Mouse (Mus musculus): ENCODE data around the gene Edc3.

The Edc3 gene

GRCm38 (mm10) chr9:57708068-57708719, at the start of gene Edc3:
Gene Edc3 (plus strand): TSS chr9:57708540.
- DNase-seq (ENCODE audit: low spot score in 2 of 2) = peak; percentile 78 to 86

GRCm38 (mm10) chr9:57658970-57659369, 49.4 kb upstream of the Edc3 start:
- no peak for DNase-seq (ENCODE audit: low spot score in 2 of 2)

- peak in 1 of 2 experiments; percentile 75 for DNase-seq (ENCODE audit: low spot score in 2 of 2)
Measured at GRCm38 (mm10) chr9:57659774-57660173, 48.6 kb upstream of the Edc3 start.

GRCm38 (mm10) chr9:57660501-57660900, 47.8 kb upstream of the Edc3 start:
- no peak for DNase-seq (ENCODE audit: low spot score in 2 of 2)

GRCm38 (mm10) chr9:57661552-57661951, 46.8 kb upstream of the Edc3 start:
- no peak for DNase-seq (ENCODE audit: low spot score in 2 of 2)

- no peak for DNase-seq (ENCODE audit: low spot score in 2 of 2)
Measured at GRCm38 (mm10) chr9:57664616-57665015, 43.7 kb upstream of the Edc3 start.

- DNase-seq (ENCODE audit: low spot score in 2 of 2) = no peak
Measured at GRCm38 (mm10) chr9:57666536-57666935, 41.8 kb upstream of the Edc3 start.

- no peak for DNase-seq (ENCODE audit: low spot score in 2 of 2)
Measured at GRCm38 (mm10) chr9:57667136-57667535, 41.2 kb upstream of the Edc3 start.

- no peak for DNase-seq (ENCODE audit: low spot score in 2 of 2)
Measured at GRCm38 (mm10) chr9:57667817-57668216, 40.5 kb upstream of the Edc3 start.

GRCm38 (mm10) chr9:57668277-57668676, 40.1 kb upstream of the Edc3 start:
- DNase-seq (ENCODE audit: low spot score in 2 of 2) = no peak

- DNase-seq (ENCODE audit: low spot score in 2 of 2) = no peak
Measured at GRCm38 (mm10) chr9:57669566-57669965, 38.8 kb upstream of the Edc3 start.

GRCm38 (mm10) chr9:57671037-57671436, 37.3 kb upstream of the Edc3 start:
- no peak for DNase-seq (ENCODE audit: low spot score in 2 of 2)

- DNase-seq (ENCODE audit: low spot score in 2 of 2) = no peak
Measured at GRCm38 (mm10) chr9:57671500-57671899, 36.8 kb upstream of the Edc3 start.

- DNase-seq (ENCODE audit: low spot score in 2 of 2) = no peak
Measured at GRCm38 (mm10) chr9:57681411-57681810, 26.9 kb upstream of the Edc3 start.

GRCm38 (mm10) chr9:57683520-57683919, 24.8 kb upstream of the Edc3 start, which contains the start of gene Cyp1a2:
Gene Cyp1a2 (minus strand): TSS chr9:57683703.
- no peak for DNase-seq (ENCODE audit: low spot score in 2 of 2)

GRCm38 (mm10) chr9:57686011-57686410, 22.3 kb upstream of the Edc3 start:
- DNase-seq (ENCODE audit: low spot score in 2 of 2) = no peak

- no peak for DNase-seq (ENCODE audit: low spot score in 2 of 2)
Measured at GRCm38 (mm10) chr9:57687751-57688150, 20.6 kb upstream of the Edc3 start, which contains the start of gene Cyp1a1. Gene Cyp1a1 (plus strand): TSS chr9:57687928.

- DNase-seq (ENCODE audit: low spot score in 2 of 2) = no peak
Measured at GRCm38 (mm10) chr9:57688158-57688557, 20.2 kb upstream of the Edc3 start.

- no peak for DNase-seq (ENCODE audit: low spot score in 2 of 2)
Measured at GRCm38 (mm10) chr9:57688606-57689005, 19.7 kb upstream of the Edc3 start.

GRCm38 (mm10) chr9:57694108-57694507, 14.2 kb upstream of the Edc3 start:
- DNase-seq (ENCODE audit: low spot score in 2 of 2) = no peak

- peak; percentile 74 for DNase-seq (ENCODE audit: low spot score in 2 of 2)
Measured at GRCm38 (mm10) chr9:57696380-57697285, 11.7 kb upstream of the Edc3 start.

- DNase-seq (ENCODE audit: low spot score in 2 of 2) = no peak
Measured at GRCm38 (mm10) chr9:57697380-57697779, 11.0 kb upstream of the Edc3 start.
